Mouse (Mus musculus) cerebellum, adult 11-12 months (tissue): ENCODE measurements around the gene Paxbp1.
"Not testable (repeated sequence)": the region's sequence is repeated elsewhere in the genome, so short reads cannot be mapped to it uniquely, and the experiment has no call there.

Experiments used
- DNase-seq: peaks from one replicate; pipeline ENCODE4 v3.0.0; 2022

Paxbp1 gene

GRCm38 (mm10) chr16:91044270-91045182, at the start of gene Paxbp1:
Gene Paxbp1, minus strand, starts transcription at chr16:91044543.
- peak; percentile 99 for DNase-seq

- no peak for DNase-seq
Observed at GRCm38 (mm10) chr16:91086642-91087306, 42.4 kb upstream of the Paxbp1 start.

- DNase-seq = no peak
Observed at GRCm38 (mm10) chr16:91085239-91085825, 41.0 kb upstream of the Paxbp1 start.

- DNase-seq = peak; percentile 91
Observed at GRCm38 (mm10) chr16:91084307-91085238, 40.2 kb upstream of the Paxbp1 start.

- peak; percentile 22 for DNase-seq
Observed at GRCm38 (mm10) chr16:91083002-91083646, 38.8 kb upstream of the Paxbp1 start.

- peak; percentile 74 for DNase-seq
Observed at GRCm38 (mm10) chr16:91081508-91081907, 37.2 kb upstream of the Paxbp1 start.

- DNase-seq = no peak
Observed at GRCm38 (mm10) chr16:91076180-91076579, 31.8 kb upstream of the Paxbp1 start.

GRCm38 (mm10) chr16:91075423-91075822, 31.1 kb upstream of the Paxbp1 start:
- not testable (repeated sequence) for DNase-seq

GRCm38 (mm10) chr16:91073163-91073892, 29.0 kb upstream of the Paxbp1 start:
- peak; percentile 90 for DNase-seq

- DNase-seq = no peak
Observed at GRCm38 (mm10) chr16:91072256-91072655, 27.9 kb upstream of the Paxbp1 start.

GRCm38 (mm10) chr16:91068969-91069368, 24.6 kb upstream of the Paxbp1 start:
- DNase-seq = no peak

GRCm38 (mm10) chr16:91067122-91067521, 22.8 kb upstream of the Paxbp1 start:
- no peak for DNase-seq

- no peak for DNase-seq
Observed at GRCm38 (mm10) chr16:91064583-91065365, 20.4 kb upstream of the Paxbp1 start.

- no peak for DNase-seq
Observed at GRCm38 (mm10) chr16:91063786-91064185, 19.4 kb upstream of the Paxbp1 start.

GRCm38 (mm10) chr16:91061531-91062318, 17.4 kb upstream of the Paxbp1 start:
- DNase-seq = no peak

- no peak for DNase-seq
Observed at GRCm38 (mm10) chr16:91057741-91058140, 13.4 kb upstream of the Paxbp1 start.

- DNase-seq = no peak
Observed at GRCm38 (mm10) chr16:91057261-91057660, 12.9 kb upstream of the Paxbp1 start.

GRCm38 (mm10) chr16:91056043-91056821, 11.9 kb upstream of the Paxbp1 start:
- no peak for DNase-seq

- DNase-seq = no peak
Observed at GRCm38 (mm10) chr16:91055150-91055549, 10.8 kb upstream of the Paxbp1 start.
